Mouse (Mus musculus) right cerebral cortex, postnatal 25 days (tissue): Measurements from ENCODE around the gene Rbm6.

Experiments
- DNase-seq: peaks from one replicate; pipeline ENCODE4 v3.0.0; 2022

The Rbm6 gene

GRCm38 (mm10) chr9:107747310-107747709, 125.7 kb downstream of the Rbm6 start:
- DNase-seq, result no peak

- DNase-seq, result no peak
These were observed 126.4 kb downstream of the Rbm6 start for GRCm38 (mm10) chr9:107746679-107747078.

GRCm38 (mm10) chr9:107744061-107744460, 129.0 kb downstream of the Rbm6 start:
- DNase-seq, result no peak

DNA sequence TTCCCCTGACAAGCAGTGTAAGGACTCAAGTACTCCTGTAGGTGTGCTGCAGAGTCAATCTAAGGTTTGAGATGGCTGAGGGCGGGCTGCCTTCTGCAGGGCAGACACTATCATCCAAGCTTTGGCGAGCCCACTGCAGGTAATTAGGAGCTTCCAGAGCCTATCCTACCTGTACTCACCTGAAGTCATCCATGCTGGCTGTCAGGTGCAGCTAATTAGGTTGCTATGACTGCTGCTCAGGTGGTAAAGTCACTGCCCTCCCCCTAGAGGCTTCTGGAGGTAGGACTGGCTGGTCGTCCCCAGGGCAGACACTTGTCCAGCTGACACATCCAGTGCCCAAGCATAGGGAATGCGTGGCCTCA, 134.2 kb downstream of the Rbm6 start:
- DNase-seq, result no peak

- DNase-seq, result peak; percentile 83
These were observed 134.8 kb downstream of the Rbm6 start for GRCm38 (mm10) chr9:107738020-107738840.

DNA sequence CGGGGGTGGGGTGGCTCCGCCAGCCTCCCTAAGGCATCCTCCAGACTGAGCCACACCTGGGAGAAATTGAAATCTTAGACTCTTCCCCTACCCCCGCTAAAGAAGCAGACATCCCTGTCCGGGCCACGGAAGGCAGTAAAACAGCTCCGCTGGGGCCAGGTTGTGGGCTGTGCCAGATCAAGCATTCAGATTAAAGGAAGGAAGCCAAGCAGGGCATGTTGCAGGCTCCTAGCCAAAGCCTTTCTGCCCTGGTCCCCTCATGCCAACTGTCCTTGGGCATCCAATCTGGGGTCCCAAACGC, 136.9 kb downstream of the Rbm6 start:
- DNase-seq, result no peak

DNA sequence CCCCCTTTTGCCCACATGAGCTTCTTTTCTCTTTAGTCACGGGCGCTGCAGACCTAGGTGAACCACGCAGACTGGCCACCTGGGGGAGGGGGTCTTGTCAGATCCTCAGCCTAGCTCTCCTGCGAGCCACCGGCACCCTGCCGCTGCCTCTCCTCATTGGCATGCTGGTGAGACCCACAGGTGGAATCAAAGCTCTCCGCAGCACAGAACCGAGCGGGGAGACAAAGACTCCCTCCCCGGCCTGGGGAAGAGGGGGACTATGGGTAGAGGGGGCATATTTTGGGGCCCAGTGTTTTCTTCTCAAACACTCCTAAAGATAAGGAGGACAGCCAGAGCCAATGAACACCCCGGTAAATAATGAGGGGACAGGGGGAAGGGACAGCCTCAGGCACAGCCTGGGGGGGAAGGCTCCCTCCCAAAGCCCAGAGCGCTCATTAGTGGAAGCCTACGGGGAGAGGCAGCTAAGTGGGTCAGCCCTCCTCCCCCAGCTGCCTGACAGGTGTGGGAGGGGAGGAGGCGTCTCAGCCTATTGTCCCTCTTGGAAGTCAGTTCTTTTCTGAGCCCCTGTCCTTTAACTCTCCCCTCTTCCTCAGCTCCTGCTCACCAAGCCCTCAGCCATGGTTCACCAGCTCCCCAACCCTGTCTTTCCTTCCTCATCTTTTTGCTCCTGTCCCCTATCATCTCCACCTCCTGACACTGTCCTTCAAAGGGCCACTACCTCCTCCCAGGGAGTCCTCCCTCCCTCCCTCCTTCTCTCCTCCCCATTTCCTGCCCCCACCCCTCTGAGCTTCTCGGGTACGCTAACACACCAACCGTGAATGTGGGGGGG, 137.5 kb downstream of the Rbm6 start:
- DNase-seq, result no peak

- DNase-seq, result no peak
These were observed 138.5 kb downstream of the Rbm6 start for GRCm38 (mm10) chr9:107734567-107734971.

- DNase-seq, result no peak
These were observed 143.3 kb downstream of the Rbm6 start for GRCm38 (mm10) chr9:107729709-107730108.

DNA sequence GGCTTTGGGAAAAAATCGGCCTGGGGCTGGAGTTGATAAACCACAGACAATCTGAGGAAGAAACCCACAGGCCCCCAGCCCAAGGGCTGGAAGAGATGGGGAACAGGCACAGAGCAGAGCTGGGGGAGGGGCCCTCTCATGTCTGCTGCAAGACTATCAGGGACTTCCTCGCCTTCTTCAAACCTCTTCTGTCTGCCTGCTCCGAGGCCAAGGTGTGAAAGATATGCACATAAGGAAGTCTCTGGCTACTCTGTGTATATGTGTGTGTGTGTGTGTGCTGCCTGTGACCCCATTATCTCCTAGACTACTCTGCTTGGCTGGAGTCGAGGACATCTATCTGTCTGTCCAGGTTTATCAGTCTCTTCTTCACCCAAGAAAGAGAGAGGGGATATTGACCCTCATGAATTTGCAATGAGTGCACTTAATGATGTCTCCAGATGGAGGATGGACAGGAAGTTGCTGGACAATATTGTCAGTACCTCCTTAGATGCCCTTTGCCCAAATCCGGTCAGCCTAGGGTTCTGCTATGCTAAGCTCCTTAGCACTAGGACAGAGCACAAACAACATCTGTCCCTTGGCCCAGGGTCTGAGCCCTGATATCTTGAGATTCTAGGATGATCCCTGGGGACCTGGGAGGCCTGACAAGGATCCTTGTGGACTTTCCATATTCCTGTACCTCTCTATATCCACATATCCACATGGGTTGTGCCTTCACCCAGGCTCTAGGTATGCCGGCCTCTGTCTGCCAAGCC, 143.9 kb downstream of the Rbm6 start:
- no peak for DNase-seq

DNA sequence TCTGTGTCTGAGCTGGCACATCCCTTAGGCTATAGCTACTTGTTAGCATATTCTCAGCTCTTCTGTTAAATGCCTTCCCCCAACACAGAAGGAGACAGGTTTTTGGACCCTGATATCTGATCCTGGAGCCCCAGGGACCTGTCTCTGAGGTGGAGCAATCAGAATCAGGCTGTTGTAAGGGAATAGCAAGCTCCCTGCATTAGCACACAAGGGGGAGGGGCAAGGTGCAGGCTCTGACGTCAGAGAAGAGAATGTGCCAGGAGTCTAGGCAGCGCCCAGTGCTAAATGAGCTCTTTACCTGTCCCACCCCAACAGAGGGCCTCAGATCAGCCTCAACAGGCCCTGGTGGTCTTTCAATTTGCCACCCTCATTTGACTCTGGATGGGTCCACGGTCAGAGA, 146.0 kb downstream of the Rbm6 start:
- DNase-seq, result no peak

DNA sequence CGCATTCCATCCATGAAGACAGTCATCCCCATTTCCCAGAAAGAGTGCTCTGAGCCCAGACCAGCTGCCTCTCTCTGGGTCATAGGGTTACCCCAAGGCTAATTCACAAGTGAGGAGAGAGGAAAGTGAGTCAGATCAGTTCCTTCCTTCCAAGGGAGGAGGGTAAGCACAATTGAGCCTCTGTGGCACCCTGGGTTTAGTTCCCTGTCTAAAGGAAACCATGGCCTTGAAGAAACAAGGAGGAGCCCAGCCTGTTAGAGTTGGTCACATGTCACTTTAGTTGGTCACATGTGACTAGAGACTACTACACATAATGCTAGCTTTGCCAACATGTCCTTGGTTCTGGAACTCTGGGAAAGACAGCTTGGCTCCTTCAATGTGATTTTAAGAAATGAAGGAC, 148.2 kb downstream of the Rbm6 start:
- DNase-seq, result no peak

GRCm38 (mm10) chr9:107723794-107724531, 149.1 kb downstream of the Rbm6 start:
- no peak for DNase-seq
